Mouse (Mus musculus) kidney, postnatal 36 days (tissue): ENCODE measurements around the gene Zkscan16.

Experiments used
- DNase-seq, 2 experiments: peaks; one replicate each; pipeline ENCODE4 v3.0.0; 2021 to 2022; ENCODE audit warnings: mixed read lengths in 2 of 2

Zkscan16 gene

DNA sequence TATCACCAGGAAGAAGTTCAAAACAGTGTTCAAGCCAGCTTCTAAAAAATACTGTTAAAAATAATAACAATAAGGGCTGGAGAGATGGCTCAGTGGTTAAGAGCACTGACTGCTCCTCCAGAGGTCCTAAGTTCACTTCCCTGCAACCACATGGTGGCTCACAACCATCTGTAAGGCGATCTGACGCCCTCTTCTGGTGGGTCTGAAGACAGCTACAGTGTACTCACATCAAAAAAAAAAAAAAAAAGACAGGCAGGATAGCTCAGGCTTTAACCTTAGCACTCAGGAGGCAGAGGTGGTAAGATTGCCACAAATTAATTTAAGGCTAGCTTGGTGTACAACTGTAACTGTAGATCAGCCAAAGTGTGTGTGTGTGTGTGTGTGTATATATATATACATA, 57.2 kb downstream of the Zkscan16 start:
- peak; percentile 45 to 73 for DNase-seq

DNA sequence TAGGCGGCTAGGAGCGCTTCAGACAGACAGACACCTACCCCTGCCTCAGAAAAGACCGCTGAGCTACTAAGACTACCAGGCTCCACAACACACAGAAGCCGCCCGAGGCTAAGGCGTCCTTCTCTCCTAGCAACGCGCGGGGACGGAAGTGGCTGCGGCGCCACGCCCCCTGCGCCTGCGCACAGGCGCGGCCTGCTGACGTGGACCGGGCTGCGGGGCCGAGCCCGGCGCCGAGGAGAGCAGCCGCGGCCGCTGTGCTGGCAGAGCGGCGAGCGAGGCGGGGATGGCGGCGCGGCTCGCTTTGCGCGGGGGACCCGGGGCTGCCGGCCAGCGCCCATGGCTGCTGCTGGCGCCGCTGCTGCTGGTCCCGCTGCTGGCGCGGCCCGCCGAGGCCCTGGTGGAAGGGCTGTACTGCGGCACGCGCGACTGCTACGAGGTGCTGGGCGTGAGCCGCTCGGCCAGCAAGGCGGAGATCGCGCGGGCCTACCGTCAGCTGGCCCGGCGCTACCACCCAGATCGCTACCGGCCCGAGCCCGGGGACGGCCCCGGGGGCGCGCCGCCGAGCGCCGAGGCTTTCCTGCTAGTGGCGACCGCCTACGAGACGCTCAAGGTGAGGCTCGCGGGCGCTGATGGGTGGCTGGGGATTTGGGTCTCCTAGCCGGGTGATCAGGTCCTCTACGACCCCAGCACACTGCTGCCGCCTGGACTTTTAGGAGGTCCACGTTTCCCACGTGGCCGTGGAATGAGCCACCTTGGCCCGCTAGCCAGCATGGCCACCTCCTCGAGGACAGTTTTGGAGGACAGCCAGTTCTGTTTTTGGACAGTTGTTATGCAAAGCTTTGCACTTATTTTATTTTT, 59.7 kb downstream of the Zkscan16 start, which contains the start of gene Gm20503:
TSS of gene Gm20503 (plus strand) at position 263 of the 858 bp plus-strand sequence.
- peak; percentile 93 to 96 for DNase-seq

- peak; percentile 30 to 55 for DNase-seq
These were observed 60.4 kb downstream of the Zkscan16 start for GRCm38 (mm10) chr4:59003806-59004200.

DNA sequence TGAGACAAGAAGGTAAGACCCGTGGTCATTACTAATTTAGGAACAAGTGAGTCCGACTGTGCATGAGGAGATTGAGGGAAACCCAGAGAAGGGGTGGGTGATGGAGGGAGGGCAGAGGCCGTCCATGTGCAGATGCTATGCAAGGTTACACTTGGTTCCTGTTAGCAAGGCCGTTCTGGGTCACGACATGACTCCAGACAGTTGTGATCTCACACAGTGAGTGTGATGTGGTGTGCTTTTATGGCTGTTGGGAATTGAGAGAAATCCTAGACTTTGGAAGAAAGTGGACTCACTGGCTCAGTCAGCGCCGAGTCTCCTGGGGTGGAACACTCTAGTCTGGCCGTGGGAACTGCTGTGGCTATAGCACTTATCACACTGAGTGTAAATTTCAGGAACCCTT, 62.8 kb downstream of the Zkscan16 start:
- DNase-seq: no peak

DNA sequence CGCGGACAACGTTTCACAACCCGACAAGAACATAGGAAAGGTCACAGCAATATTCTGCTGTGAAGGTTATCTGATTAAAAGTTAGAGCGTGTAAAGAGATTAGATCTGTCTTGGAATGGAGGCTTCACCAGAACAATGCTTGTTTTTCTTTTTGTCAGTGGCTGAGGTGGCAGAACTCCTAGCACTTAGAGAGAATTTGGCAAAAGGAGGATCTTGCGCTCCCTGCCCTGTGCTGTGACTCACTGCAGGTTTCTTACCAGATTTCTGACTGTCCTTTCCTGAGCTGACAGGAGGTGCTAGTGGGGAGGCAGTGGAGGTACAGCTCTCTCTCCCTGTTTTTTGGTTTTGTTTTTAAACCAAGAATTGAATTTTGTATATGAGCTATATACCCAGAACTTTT, 63.6 kb downstream of the Zkscan16 start:
- no peak for DNase-seq
